Mouse (Mus musculus): ENCODE results near the gene Gdnf. TPM values are rescaled to one million over a fixed set of nuclear protein-coding genes. Genes with fewer than 3 reads are reported as not detected.

The Gdnf gene
- polyA plus RNA-seq, 1 experiment from 2014 or later = 1.3 TPM

- Histone ChIP-seq H3K27ac (ENCODE audit: low read depth, low read length) (no peak overlapping the region), H3K9ac (ENCODE audit: low read depth, low read length) (no peak overlapping the region), H3K36me3 (ENCODE audit: control insufficient read depth, insufficient read depth) (no peaks in the 10 kb centered on the region), H3K4me1 (replicated peaks; ENCODE audit: control insufficient read depth, insufficient read depth, low read length) (no peaks in the 10 kb centered on the region), H3K4me3 (ENCODE audit: low read depth, low read length) (peak overlapping the region; percentile 65; the same call in 1 of the 2 replicates), H3K27me3 (replicated peaks; ENCODE audit: control insufficient read depth, insufficient read depth, low read length) (peaks cover 65% of the 10 kb centered on the region), H3K4me2 (replicated peaks; ENCODE audit: low read depth) (peak overlapping the region; percentile 53), H3K9me3 (ENCODE audit: control insufficient read depth) (no peaks in the 10 kb centered on the region)
- ATAC-seq = no peak
- 9% methylated on average over 32 of the region's 36 CpGs for WGBS
- TF ChIP-seq CTCF (IDR thresholded peaks at IDR 0.05; ENCODE audit: low read depth) = no peak
These were observed 4.9 kb downstream of the Gdnf start for GRCm38 (mm10) chr15:7815521-7815944.

- H3K27me3 ChIP-seq (replicated peaks; ENCODE audit: control insufficient read depth, insufficient read depth, low read length) = no peaks in the 10 kb centered on the region
- no peak overlapping the region for H3K9ac ChIP-seq (ENCODE audit: low read depth, low read length)
- TF ChIP-seq CTCF (IDR thresholded peaks at IDR 0.05; ENCODE audit: low read depth) = no peak
- no peaks in the 10 kb centered on the region for H3K9me3 ChIP-seq (ENCODE audit: control insufficient read depth)
- no peak overlapping the region for H3K4me3 ChIP-seq (ENCODE audit: low read depth, low read length)
- no peak overlapping the region for H3K27ac ChIP-seq (ENCODE audit: low read depth, low read length)
- no peaks in the 10 kb centered on the region for H3K36me3 ChIP-seq (ENCODE audit: control insufficient read depth, insufficient read depth)
- ATAC-seq = no peak
- H3K4me1 ChIP-seq (replicated peaks; ENCODE audit: control insufficient read depth, insufficient read depth, low read length) = no peaks in the 10 kb centered on the region
- 55% methylated on average over 6 of the region's 6 CpGs for WGBS
- no peak overlapping the region for H3K4me2 ChIP-seq (replicated peaks; ENCODE audit: low read depth)
These were observed 13.2 kb downstream of the Gdnf start for GRCm38 (mm10) chr15:7823886-7824285.

GRCm38 (mm10) chr15:7825530-7825929, 14.9 kb downstream of the Gdnf start:
- no peaks in the 10 kb centered on the region for H3K27me3 ChIP-seq (replicated peaks; ENCODE audit: control insufficient read depth, insufficient read depth, low read length)
- H3K36me3 ChIP-seq (ENCODE audit: control insufficient read depth, insufficient read depth) = no peaks in the 10 kb centered on the region
- no peak overlapping the region for H3K4me3 ChIP-seq (ENCODE audit: low read depth, low read length)
- no peaks in the 10 kb centered on the region for H3K9me3 ChIP-seq (ENCODE audit: control insufficient read depth)
- no peak for TF ChIP-seq CTCF (IDR thresholded peaks at IDR 0.05; ENCODE audit: low read depth)
- H3K4me1 ChIP-seq (replicated peaks; ENCODE audit: control insufficient read depth, insufficient read depth, low read length) = no peaks in the 10 kb centered on the region
- WGBS = 47% methylated on average over 6 of the region's 6 CpGs
- no peak overlapping the region for H3K27ac ChIP-seq (ENCODE audit: low read depth, low read length)
- H3K9ac ChIP-seq (ENCODE audit: low read depth, low read length) = no peak overlapping the region
- no peak overlapping the region for H3K4me2 ChIP-seq (replicated peaks; ENCODE audit: low read depth)
- no peak for ATAC-seq

- ATAC-seq = no peak
- H3K27me3 ChIP-seq (replicated peaks; ENCODE audit: control insufficient read depth, insufficient read depth, low read length) = no peaks in the 10 kb centered on the region
- no peaks in the 10 kb centered on the region for H3K9me3 ChIP-seq (ENCODE audit: control insufficient read depth)
- no peak for TF ChIP-seq CTCF (IDR thresholded peaks at IDR 0.05; ENCODE audit: low read depth)
- H3K4me3 ChIP-seq (ENCODE audit: low read depth, low read length) = no peak overlapping the region
- no peak overlapping the region for H3K27ac ChIP-seq (ENCODE audit: low read depth, low read length)
- no peak overlapping the region for H3K9ac ChIP-seq (ENCODE audit: low read depth, low read length)
- no peaks in the 10 kb centered on the region for H3K36me3 ChIP-seq (ENCODE audit: control insufficient read depth, insufficient read depth)
- WGBS = 83% methylated on average over 9 of the region's 9 CpGs
- H3K4me2 ChIP-seq (replicated peaks; ENCODE audit: low read depth) = no peak overlapping the region
- H3K4me1 ChIP-seq (replicated peaks; ENCODE audit: control insufficient read depth, insufficient read depth, low read length) = no peaks in the 10 kb centered on the region
These were observed 24.8 kb downstream of the Gdnf start for GRCm38 (mm10) chr15:7835404-7835803.

GRCm38 (mm10) chr15:7838060-7838920, 27.6 kb downstream of the Gdnf start:
- 69% methylated on average over 8 of the region's 8 CpGs for WGBS
- H3K27me3 ChIP-seq (replicated peaks; ENCODE audit: control insufficient read depth, insufficient read depth, low read length) = no peaks in the 10 kb centered on the region

GRCm38 (mm10) chr15:7838921-7839309, 28.3 kb downstream of the Gdnf start:
- no peak for ATAC-seq
- H3K4me3 ChIP-seq (ENCODE audit: low read depth, low read length) = no peak overlapping the region
- no peaks in the 10 kb centered on the region for H3K4me1 ChIP-seq (replicated peaks; ENCODE audit: control insufficient read depth, insufficient read depth, low read length)
- no peak overlapping the region for H3K9ac ChIP-seq (ENCODE audit: low read depth, low read length)
- 72% methylated on average over 7 of the region's 7 CpGs for WGBS
- H3K9me3 ChIP-seq (ENCODE audit: control insufficient read depth) = no peaks in the 10 kb centered on the region
- no peaks in the 10 kb centered on the region for H3K27me3 ChIP-seq (replicated peaks; ENCODE audit: control insufficient read depth, insufficient read depth, low read length)
- no peak for TF ChIP-seq CTCF (IDR thresholded peaks at IDR 0.05; ENCODE audit: low read depth)
- no peaks in the 10 kb centered on the region for H3K36me3 ChIP-seq (ENCODE audit: control insufficient read depth, insufficient read depth)
- H3K4me2 ChIP-seq (replicated peaks; ENCODE audit: low read depth) = no peak overlapping the region
- H3K27ac ChIP-seq (ENCODE audit: low read depth, low read length) = no peak overlapping the region

More at GRCm38 (mm10) chr15:7838060-7838920, 27.6 kb downstream of the Gdnf start:
- no peaks in the 10 kb centered on the region for H3K4me1 ChIP-seq (replicated peaks; ENCODE audit: control insufficient read depth, insufficient read depth, low read length)
- no peak overlapping the region for H3K27ac ChIP-seq (ENCODE audit: low read depth, low read length)
- H3K9ac ChIP-seq (ENCODE audit: low read depth, low read length) = no peak overlapping the region
- no peaks in the 10 kb centered on the region for H3K9me3 ChIP-seq (ENCODE audit: control insufficient read depth)
- no peaks in the 10 kb centered on the region for H3K36me3 ChIP-seq (ENCODE audit: control insufficient read depth, insufficient read depth)
- no peak for ATAC-seq
- no peak overlapping the region for H3K4me3 ChIP-seq (ENCODE audit: low read depth, low read length)
- H3K4me2 ChIP-seq (replicated peaks; ENCODE audit: low read depth) = no peak overlapping the region
- no peak for TF ChIP-seq CTCF (IDR thresholded peaks at IDR 0.05; ENCODE audit: low read depth)
